Mouse (Mus musculus): ENCODE measurements around the gene R3hdm4. TPM values are rescaled to one million over a fixed set of nuclear protein-coding genes. Genes with fewer than 3 reads are reported as not detected.
"Not testable (repeated sequence)": the region's sequence is repeated elsewhere in the genome, so short reads cannot be mapped to it uniquely, and the experiment has no call there.

R3hdm4 gene
- polyA plus RNA-seq (2012; rRNA removed), result 140 and 147 TPM in 2 replicates

DNA sequence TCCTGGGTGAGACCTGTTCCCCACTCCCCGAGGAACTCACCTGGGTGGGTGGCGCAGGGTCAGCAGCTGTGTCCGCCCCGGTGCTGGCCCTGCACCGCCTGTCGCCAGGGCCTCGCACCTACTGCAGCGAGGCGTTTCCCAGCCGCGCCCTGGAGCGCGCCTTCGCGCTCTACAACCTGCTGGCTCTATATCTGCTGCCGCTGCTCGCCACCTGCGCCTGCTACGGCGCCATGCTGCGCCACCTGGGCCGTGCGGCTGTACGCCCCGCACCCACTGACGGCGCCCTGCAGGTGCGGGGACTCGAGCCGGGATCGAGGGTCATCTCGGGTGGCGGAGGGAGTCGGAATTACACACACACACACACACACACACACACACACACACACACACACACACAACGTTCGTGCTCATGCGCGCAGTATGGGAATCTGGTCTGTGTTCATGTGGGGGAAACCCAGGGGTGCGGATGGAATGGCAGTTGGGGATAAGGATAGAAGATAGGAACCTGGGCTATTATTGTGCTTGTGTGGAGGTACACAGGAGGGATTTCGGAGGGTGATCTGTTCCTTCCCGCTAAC is at the start of gene R3hdm4:
TSS of gene R3hdm4 (minus strand) at position 251 of the 578 bp plus-strand sequence.
- no peak for DNase-seq (ENCODE audit: low spot score)

DNA sequence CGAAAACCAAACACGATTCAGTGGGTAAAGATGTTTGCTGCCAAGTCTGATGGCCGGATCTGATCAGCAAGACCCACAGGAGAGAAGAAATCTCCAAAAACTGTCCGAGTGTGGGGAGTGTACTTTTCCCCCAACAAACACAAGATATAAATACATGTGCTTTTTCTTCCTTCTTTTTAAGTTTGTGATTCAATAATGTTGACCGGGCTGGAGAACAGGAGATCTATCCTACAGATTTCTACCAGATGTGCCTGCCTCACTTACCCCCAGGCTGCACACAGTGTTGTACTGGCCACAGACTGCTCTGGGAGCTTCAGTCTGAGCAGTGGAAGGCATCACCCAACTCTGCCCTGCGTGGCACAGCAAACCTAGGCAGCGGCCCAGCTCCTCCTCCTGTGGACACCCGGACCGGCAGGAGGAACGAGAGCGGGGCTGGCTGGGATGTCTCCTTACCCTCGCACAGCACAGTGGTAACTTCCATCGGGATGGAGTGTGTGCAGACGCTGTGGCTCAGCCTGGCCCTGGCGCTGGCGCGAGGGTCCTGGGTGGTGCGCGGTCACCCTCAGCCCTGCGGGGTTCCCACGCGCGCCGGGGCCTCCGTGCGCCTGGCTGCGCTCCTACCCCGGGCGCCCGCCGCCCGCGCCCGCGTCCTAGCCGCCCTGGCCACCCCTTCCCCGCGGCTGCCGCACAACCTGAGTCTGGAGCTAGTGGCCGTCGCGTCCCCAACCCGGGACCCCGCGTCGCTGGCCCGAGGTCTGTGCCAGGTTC is 49.6 kb upstream of the R3hdm4 start, which contains the start of gene Grin3b:
TSS of gene Grin3b (plus strand) at position 301 of the 768 bp plus-strand sequence.
- DNase-seq (ENCODE audit: low spot score), result no peak

DNA sequence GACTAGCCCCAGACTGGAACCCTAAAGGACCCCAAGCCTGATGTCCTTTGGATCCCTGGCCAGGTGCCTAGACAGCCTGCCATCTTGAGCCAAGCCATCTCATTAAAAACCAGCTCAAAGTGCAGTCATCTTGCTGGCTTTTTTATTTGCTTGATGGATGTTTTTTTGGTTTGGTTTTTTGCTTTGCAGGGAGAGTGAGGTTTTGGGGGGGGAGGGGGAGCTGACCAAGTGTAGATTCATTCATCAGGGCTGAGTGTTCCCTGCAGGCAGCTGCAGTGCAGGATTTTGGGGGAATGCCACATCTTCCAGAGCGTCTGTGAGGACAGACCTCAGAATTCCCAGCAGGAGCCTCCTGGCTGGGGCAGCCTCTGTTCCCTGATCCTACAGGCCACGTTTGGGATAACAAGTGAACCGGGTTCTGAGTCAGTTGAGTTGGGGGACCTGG is 48.1 kb upstream of the R3hdm4 start:
- no peak for DNase-seq (ENCODE audit: low spot score)

DNA sequence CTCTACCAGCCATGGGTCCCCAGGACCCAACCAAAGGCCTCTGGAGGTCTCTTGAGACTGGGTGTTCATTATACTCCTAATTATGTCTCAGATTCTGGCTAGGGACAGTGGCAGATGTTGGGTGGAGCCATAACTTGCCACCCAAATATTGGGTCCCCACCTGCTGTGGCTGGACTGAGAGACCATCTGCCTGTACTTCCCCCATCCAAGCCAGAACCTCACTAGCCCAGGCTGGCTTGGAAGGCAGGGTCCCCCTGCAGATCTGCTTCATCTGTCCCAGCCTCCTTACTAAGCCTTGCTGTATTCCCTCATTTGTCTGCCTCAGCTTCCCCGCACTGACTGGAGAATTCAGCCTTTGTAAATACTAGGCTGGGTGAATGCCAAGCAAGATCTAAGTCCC is 47.2 kb upstream of the R3hdm4 start:
- no peak for DNase-seq (ENCODE audit: low spot score)

DNA sequence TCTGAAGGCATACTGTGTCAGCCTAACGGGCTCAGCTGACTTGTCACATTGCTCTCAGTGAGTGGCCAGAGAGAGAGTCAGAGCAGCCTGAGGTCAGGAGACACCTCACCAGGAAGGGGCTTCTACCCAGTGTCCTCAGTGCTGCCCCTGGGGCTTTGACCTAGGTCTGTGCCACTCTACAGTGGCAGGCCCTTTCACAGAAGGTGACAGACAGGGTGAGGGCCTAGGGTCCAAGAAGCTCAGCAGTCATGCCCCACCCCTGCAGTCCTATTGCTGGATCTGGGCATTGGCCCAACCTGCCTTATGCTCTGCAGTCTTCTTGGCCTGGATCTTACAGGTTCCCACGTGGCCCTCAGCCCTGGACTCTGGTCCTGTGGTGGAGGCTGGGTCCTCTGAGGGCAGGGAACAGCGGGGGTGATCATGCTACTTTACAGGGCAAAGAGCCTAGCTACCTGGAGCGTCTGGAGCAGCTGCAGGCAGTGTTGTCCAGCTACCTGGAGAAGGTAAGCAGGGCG is 45.9 kb upstream of the R3hdm4 start:
- no peak for DNase-seq (ENCODE audit: low spot score)

DNA sequence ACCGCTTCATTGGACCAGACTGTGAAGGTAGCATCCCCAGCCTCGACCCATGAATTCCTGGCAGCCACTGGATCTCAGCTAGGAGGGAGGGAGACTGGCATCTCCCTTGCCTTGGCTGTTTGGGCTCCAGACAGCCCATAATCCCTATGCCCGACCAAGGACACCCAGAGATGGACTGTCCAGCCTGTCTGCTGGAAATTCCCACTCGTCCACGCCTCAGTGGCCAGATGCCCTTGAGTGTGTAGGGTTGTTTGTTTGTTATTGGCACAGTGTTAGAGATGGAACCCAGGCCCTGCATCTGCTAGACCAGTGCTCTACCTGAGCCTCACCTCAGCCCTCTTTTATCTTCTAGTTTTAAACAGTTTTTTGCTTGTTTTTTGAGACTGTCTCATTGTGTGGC is 44.3 kb upstream of the R3hdm4 start:
- DNase-seq (ENCODE audit: low spot score), result no peak

DNA sequence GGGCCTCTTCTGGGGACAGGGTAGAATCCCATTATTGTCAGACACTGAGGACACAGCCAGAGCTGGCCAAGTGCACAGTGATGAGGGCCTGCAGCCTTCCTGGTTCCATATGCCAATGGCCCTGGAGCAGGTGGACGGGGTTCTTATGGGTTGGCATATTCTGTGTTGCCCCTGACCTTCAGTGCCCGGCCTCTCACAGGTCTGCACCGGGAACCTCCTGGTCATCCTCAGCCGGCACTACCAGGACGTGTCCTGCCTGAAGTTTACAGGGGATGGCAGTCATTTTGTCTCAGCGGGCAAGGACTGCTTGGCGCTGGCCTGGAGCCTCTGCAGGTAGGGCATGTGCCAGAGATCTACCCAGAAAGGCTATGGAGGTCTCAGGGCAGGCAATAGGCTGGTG is 43.7 kb upstream of the R3hdm4 start:
- DNase-seq (ENCODE audit: low spot score), result no peak

DNA sequence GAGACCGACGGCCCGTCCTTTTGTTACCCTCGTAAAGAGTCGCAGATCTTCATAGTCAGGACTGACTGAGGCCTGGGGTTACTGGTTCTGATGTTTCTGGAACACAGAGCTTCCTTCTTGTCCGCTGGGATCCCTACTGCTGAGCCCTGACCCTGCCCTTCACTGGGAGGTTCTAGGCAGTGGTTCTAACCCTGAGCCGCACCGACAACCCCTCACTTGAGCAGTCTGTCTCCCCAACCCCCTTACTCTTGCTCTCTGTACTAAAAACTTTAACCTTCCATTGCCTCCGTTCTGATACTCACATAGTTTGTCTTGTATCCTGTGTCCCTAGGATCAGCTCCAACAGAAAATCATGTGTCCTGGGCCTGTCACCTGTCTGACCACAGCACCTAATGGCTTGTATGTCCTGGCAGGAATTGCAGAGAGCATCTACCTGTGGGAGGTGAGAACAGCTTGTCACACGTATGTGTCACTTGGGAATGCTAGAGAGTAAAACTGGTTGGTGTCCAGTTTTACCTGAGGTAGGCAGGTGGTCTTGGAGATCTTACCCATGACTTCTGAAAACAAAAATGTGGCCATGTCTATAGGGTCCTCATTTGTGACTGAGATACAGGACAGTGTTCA is 39.8 kb upstream of the R3hdm4 start:
- DNase-seq (ENCODE audit: low spot score), result no peak

DNA sequence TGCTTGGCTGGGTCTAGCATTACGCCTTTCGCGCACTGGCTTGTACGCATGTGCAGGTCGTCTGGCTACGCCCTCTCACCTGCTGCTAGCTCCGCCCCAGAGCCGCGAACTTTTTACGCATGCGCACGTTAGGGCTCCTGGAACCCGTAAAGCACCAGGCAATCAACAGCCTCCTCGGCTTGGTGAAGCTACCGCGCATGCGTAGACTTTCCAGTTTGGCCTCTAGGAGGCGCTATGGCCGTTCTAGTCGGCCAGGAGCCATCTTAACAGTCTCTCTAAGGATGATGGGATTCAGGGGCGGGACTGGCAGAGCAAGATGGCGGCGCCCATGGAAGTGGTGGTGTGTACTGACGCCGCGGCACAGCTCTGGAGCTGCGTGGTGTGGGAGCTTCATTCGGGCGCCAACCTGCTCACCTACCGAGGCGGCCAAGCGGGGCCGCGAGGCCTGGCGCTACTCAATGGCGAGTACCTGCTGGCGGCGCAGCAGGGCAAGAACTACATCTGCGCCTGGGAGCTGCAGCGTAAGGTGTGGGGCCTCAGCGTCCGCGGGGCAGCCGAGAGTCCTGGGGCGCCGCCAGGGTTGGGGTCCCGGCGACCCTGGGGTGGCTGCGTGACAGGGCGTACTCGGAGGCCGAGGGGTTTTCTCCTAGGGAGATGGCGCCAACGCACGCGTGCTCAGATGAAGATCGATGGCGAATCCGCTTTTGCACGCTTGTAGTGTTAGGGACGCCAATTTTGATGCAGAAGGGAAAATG is 39.0 kb upstream of the R3hdm4 start, which contains the start of gene Wdr18:
TSS of gene Wdr18 (plus strand) at position 306 of the 755 bp plus-strand sequence.
- peak; percentile 91 for DNase-seq (ENCODE audit: low spot score)

DNA sequence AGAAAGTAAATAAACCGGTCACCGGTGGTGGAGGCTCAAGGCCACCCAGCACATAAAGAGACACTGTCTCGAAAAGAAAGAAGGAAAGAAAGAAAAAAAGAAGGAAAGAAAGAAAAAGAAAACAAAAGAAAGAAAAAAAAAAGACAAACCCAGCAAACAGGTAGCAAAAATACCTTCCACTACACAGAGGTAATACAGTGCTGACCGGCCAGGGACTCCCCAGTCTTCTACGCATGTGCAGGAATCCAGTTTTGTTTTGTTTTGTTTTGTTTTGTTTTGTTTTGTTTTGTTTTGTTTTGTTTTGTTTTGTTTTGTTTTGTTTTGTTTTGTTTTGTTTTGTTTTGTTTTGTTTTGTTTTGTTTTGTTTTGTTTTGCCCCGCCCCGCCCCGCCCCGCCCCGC is 38.4 kb upstream of the R3hdm4 start:
- DNase-seq (ENCODE audit: low spot score), result not testable (repeated sequence)

DNA sequence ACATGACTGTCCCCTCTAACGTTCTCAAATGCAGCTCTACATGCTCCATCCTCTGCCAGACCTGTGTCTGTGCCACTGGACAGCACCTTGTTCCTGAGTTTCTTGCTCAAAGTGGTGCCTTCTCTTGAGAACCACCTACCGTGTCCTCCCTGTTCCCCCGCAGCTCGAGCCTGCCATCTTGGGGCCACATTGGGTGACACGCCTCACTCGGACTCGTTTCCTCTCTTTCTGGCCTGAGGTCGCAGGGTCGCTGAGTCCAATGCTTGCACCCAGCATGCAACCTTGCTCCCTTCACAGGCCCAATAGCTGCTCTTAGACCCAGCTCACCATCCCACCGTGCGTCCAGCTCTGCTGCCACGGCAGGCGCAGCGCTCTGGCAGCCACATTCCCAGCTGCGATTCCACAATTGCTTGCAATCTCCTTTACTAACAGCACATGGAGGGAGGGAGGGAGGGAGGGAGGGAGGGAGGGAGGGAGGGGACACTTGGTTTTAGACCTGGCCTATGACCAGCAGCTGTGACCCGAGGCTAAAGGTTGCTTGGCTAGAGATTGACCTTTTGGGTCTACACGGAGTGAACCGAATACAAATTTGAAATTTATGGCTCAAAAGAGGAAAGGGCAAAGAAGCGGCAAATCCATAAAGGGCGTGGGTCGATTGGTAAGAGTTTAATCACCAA is 37.3 kb upstream of the R3hdm4 start:
- DNase-seq (ENCODE audit: low spot score), result peak; percentile 71

DNA sequence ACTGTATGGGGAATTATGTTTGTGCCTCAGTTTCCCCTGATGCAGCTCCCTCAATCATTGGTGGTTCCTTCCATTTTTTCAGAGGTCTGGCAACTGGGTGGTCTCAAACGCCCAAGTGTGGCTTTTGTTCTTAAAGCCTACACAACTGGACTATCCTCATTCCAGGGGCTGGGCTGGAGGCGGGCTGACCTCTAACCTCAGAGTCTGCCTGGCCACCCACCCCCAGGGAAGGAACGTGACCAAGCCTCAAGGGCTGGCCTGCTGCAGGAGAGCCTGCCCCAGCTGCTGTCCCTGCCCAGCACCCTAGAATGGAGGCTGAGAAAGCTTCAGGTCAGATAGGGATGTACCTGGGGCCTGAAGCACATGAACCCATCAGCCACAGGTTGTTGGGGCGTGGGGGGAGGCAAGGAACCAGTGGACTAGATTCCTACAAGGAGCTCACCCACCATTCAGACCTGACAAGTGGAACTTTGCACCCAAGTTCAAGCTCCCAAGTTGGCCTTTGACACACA is 35.7 kb upstream of the R3hdm4 start:
- no peak for DNase-seq (ENCODE audit: low spot score)

DNA sequence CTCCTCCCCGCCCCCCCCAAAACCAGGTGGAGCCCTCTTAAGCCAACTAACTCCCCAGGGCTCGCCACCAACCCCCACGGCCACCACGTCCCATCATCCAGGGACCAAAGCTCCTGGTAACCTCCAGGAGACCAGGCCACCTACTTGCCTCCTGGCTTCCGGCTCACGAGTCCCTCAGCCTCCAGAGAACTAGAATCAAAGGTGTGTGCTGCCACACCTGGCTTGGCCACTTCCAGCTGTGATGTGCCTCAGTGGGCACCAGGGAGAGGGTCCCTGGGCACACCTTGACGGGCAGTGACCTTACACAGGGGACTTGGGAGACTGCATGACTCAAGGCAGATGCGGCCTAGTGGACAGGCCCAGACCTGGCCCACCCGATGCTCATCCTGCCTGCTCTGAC is 34.7 kb upstream of the R3hdm4 start:
- no peak for DNase-seq (ENCODE audit: low spot score)

DNA sequence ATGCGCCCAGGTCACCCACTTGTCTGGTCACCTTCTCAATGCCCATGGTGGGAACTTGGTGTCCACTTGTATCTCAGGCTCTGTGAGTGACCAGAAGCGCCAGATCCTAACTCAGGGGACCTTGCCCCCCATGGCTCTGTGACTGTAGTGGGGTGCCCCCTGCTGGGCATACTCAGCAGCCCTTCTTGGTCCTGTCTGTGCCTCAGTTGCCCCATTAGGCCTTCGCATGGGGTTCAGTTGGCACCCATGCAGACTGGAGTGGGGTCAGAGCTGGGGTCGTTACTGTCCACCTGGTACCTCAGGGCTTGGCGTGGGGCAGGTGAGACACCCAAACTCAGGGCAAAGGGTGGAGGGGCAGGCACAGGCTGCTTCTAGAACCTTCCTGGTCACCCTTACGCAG is 32.9 kb upstream of the R3hdm4 start:
- DNase-seq (ENCODE audit: low spot score), result no peak

DNA sequence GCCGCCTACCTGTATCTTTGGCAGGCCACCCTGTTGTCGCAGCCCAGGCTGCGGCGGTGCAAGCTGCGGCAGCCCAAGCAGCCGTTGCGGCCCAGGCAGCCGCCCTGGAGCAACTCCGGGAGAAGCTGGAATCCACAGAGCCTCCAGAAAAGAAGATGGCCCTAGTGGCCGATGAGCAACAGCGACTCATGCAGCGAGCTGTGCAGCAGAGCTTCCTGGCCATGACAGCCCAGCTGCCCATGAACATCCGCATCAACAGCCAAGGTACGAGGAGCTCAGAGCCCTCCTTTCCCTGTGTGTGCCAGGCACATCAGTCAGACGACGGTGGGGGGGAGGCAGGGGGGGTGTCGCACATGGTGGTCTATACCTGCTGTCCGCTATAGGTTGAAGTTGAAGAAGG is 29.7 kb upstream of the R3hdm4 start:
- no peak for DNase-seq (ENCODE audit: low spot score)

DNA sequence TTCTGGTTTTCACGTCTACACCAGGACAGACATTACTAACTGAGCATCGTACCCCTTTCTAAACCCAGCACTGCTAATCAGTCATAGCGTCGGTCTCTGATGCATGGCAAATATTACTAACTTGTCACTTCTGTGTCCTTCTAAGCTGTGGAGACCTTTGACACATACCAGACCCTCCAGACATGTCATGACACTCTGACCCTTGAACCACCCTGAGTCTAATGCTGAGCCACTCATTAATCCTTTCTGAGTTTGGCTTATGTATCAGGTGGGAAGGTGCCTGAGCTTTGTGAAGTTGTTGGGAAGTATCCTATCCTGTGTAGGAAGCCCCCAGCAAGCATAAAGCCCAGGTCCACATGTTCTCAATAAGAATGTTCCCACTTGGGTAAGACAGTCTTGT is 28.9 kb upstream of the R3hdm4 start:
- no peak for DNase-seq (ENCODE audit: low spot score)

DNA sequence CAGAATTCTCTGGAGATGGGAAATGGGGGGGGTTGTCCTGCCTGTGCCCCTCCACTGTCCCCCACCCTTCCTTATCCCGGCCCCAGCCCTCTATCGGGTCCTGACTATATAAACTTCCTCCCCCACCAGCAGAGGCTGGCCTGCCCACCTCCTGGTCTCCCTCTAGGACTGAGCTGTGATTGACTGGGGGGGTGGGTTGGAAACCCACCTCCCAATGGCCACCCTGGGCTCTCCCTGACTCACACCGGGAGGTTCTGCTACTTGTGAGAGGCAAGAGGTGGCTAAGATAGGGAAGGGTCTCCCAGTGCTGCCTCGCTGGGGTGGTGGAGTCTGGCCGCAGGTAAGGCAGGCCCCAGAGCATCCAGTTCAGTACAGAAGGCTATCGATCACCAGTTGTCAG is 26.5 kb upstream of the R3hdm4 start:
- no peak for DNase-seq (ENCODE audit: low spot score)

DNA sequence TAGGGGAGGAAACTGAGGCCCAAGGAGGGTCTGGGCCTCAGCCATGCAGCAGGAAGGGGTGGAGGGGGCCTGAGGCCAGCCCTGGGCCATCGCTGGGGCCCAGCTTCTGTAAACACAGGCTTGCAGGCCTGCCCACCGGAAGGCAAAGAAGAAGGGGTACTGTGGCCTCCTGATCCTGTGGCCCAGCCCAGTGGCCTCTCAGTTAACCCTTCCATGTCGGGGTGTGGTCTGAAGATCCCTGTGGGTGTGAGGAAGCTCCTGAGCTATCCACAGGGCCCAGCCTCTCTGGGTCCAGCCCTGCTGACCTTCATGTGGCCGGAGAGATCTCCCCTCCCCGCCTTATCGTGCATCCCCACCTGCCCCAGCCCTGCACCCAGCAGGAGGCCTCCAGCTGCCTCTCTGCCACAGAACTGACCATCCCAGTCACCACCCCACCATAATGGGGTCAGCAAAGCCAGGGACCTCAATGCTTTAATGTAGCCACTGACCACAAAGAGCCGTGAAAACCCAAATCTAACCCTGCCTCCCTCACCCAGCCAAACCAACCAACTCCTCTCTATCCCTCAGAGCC is 25.8 kb upstream of the R3hdm4 start:
- DNase-seq (ENCODE audit: low spot score), result no peak

DNA sequence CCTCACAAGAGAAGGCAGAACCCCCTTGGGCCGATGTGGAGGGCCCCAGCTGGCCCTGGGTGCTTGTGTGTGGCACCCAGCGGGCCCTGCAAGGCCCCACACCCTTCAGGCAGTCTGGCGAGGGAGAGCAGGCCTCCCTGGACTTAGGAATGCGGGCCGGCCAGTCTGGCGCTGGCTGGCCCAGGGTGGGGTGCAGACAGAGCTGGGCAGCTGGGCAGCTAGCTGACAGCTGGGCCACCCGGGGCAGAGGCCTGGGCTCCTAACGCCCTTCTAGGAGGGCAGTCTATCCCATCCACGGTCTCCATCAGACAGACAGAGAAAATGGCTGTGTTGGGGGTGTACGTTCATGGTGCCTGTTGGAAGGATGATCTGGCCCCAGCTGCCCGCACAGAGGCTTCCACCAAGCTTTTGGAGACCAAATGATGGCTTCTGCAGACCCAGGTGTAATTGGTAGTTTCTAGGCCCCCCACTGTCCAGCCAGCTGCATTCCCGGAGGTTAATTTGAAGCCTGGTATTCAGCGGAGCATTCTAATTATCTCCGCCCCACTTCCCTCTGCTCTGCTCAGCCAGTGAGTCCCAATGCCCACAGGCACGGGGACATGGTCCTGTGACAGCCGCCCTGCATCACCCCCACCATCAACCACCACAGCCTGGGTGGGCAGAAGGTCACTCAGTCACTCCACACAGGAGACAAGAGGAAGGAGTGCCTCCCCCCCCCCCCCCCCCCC is 24.7 kb upstream of the R3hdm4 start:
- DNase-seq (ENCODE audit: low spot score), result no peak

DNA sequence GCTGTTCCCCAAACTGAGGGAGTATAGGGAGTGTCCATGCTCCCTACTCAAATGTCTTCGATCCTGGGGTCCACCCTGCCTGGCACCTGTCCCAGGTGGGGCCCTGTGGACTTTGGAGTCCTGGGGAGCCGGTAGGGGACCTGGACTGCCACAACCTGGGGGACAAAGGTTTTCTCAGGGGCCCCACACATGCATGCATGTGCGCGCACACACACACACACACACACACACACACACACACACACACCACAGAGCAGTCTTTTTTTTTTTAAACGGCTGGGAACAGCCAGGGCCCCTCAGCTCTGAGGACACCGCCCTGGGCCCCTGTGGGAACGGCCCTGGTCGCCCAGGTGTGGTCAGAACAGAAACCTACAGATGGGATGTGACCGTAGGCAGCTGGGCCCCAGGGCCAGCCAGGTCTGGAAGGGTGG is 22.5 kb upstream of the R3hdm4 start:
- DNase-seq (ENCODE audit: low spot score), result no peak
